Mouse (Mus musculus): Measurements from ENCODE around the gene Olfr504.

DNA sequence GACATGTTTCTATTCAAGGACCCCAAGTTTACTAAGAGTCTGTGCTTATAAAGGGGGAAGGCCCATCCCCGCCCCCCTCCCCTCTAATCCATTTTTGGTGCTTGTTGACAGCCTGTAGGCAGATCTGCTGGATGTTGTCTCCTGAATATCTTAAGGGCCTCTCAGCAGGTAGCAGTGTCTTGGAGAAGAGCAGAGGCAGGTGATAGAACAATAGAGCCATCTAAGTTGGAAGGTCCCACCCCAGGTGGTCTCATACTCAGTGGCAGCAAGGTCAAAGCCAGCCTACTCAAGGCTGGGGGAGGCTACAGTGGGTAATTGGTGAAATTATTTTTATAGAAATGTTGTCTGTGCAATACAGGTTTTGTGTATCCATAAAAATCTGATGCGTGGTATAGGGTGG is 48.5 kb upstream of the Olfr504 start:
- TF ChIP-seq EP300 (IDR thresholded peaks at IDR 0.05; ENCODE audit: insufficient read depth, low read depth, low read length) (no peak), CTCF (IDR thresholded peaks at IDR 0.05) (no peak), POLR2A (IDR thresholded peaks at IDR 0.05; ENCODE audit: insufficient read depth, low read depth, low read length) (no peak)

All from heart, adult 2 months (tissue).